Mouse (Mus musculus): Measurements from ENCODE around the gene Zfp593.

GRCm38 (mm10) chr4:134250930-134251240 lies 5.5 kb upstream of the Zfp593 start:
- TF ChIP-seq CTCF (IDR thresholded peaks at IDR 0.05; ENCODE audit: extremely low read depth, insufficient read length, insufficient replicate concordance, low read depth, low read length) (no peak), POLR2A (IDR thresholded peaks at IDR 0.05; ENCODE audit: low read depth, low read length) (no peak)

All from small intestine, adult 2 months (tissue).